Mouse (Mus musculus) forebrain, embryonic 14.5 days (tissue): ENCODE results near the gene Cyb5r1. TPM values are rescaled to one million over a fixed set of nuclear protein-coding genes. Genes with fewer than 3 reads are reported as not detected.
A peak's percentile ranks its signal among the peaks of the same experiment; 100 is the strongest.
"Not testable (repeated sequence)": the region's sequence is repeated elsewhere in the genome, so short reads cannot be mapped to it uniquely, and the experiment has no call there.

Source experiments
- ATAC-seq: fragments of 200-750 bp; cut with Nextera tagmentation; 2 replicates; pipeline ENCODE4 v1.8.0; 2017; ENCODE audit warnings: mild to moderate bottlenecking, moderate library complexity
- DNase-seq: peaks from one replicate; pipeline ENCODE4 v3.0.0-alpha.2; 2015; ENCODE audit warnings: low spot score
- H3K27ac ChIP-seq: fragments of 300-500 bp; sonication (generic); 2 replicates; pipeline ENCODE4 v1.5.1; 2014; ENCODE audit warnings: low read depth, mild to moderate bottlenecking, control low read depth, low read length, moderate library complexity
- H3K27me3 ChIP-seq: fragments of 300-500 bp; sonication (generic); replicated peaks from 2 replicates; pipeline ENCODE4 v1.6.1; 2014; ENCODE audit warnings: low read length, control low read depth, mixed read lengths; ENCODE audit not compliant: control insufficient read depth, insufficient read depth
- H3K36me3 ChIP-seq: fragments of 300-500 bp; sonication (generic); 2 replicates; pipeline ENCODE4 v1.6.1; 2014; ENCODE audit warnings: low read length, control low read depth; ENCODE audit not compliant: control insufficient read depth, insufficient read depth
- H3K4me1 ChIP-seq: fragments of 300-500 bp; sonication (generic); 2 replicates; pipeline ENCODE4 v1.6.1; 2014; ENCODE audit warnings: antibody characterized with exemption, low read length, control low read depth; ENCODE audit not compliant: control insufficient read depth, insufficient read depth
- H3K4me2 ChIP-seq: fragments of 300-500 bp; sonication (generic); 2 replicates; pipeline ENCODE4 v1.6.1; 2014; ENCODE audit warnings: mild to moderate bottlenecking, control low read depth, low read length
- H3K4me3 ChIP-seq: fragments of 300-500 bp; sonication (generic); 2 replicates; pipeline ENCODE4 v1.5.1; 2014; ENCODE audit warnings: low read depth, low read length, control low read depth
- H3K9ac ChIP-seq: fragments of 300-500 bp; sonication (generic); 2 replicates; pipeline ENCODE4 v1.6.1; 2014; ENCODE audit warnings: mild to moderate bottlenecking, low read length, control low read depth, moderate library complexity
- H3K9me3 ChIP-seq: fragments of 300-500 bp; sonication (generic); replicated peaks from 2 replicates; pipeline ENCODE4 v1.6.1; 2016; ENCODE audit warnings: low read length, control low read depth, mixed read lengths; ENCODE audit not compliant: control insufficient read depth
- WGBS: fragments of 180-500 bp; shearing (Covaris S2); extraction: QIAGEN DNeasy Blood & Tissue Kit; methylation state at CpG from one replicate; pipeline ENCODE4 v1.1.7; 2014; 5-methylcytosine and 5-hydroxymethylcytosine counted together
- polyA plus RNA-seq: library from polyadenylated mRNA; unstranded; fragments of >200 nt; fragmentation: Nextera tagmentation; extraction: Ambion mirVana; gene quantifications from 2 replicates; pipeline ENCODE4 v1.2.1, GENCODE M21; 2014

The Cyb5r1 gene
- polyA plus RNA-seq, 1 experiment from 2014 or later, result 9.8 TPM

DNA sequence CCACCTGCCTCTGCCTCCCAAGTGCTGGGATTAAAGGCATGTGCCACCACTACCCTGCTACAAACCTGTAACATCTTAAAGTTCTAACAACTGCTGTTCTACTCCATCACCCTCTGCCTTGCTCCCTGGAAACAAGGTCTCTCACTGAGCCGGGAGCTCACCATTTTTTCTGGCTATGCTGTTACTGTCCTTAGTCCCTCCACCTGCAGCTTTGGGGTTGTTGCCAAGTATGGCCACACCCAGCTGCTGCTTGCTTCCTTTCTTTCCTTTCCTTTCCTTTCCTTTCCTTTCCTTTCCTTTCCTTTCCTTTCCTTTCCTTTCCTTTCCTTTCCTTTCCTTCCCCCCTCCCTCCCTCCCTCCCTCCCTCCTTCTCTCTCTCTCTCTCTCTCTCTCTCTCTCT, 37.9 kb downstream of the Cyb5r1 start:
- not testable (repeated sequence) for H3K4me2 ChIP-seq, H3K4me1 ChIP-seq, DNase-seq, H3K9me3 ChIP-seq, H3K4me3 ChIP-seq, H3K9ac ChIP-seq, H3K27me3 ChIP-seq, H3K27ac ChIP-seq, H3K36me3 ChIP-seq, ATAC-seq
- WGBS, result 80% methylated on average over 1 of the region's 1 CpGs

DNA sequence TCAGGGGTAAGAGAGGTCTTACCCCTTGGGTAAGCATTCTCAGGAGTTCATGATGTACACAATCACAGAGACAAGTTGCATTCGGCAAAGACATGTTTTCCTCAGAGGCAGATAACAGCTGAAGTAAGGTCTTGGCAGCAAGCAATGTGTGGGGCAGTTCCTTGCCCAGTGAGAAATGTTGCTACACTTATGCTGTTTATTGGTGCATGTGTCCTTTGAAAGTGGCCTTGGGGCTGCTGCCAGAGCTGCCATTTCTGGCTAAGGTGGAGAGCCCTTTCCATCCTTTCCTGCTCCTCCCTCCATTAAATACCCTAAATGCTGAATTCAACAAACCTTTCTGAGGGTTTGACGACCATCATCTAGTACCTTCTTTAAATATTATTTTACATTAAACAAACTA, 40.1 kb downstream of the Cyb5r1 start:
- no peak overlapping the region for H3K4me2 ChIP-seq
- H3K9me3 ChIP-seq, result no peaks in the 10 kb centered on the region
- H3K36me3 ChIP-seq, result no peaks in the 10 kb centered on the region
- no peak for ATAC-seq
- no peak overlapping the region for H3K9ac ChIP-seq
- no peaks in the 10 kb centered on the region for H3K4me1 ChIP-seq
- no peak overlapping the region for H3K4me3 ChIP-seq
- 91% methylated on average over 2 of the region's 2 CpGs for WGBS
- DNase-seq, result no peak
- no peaks in the 10 kb centered on the region for H3K27me3 ChIP-seq
- no peak overlapping the region for H3K27ac ChIP-seq

DNA sequence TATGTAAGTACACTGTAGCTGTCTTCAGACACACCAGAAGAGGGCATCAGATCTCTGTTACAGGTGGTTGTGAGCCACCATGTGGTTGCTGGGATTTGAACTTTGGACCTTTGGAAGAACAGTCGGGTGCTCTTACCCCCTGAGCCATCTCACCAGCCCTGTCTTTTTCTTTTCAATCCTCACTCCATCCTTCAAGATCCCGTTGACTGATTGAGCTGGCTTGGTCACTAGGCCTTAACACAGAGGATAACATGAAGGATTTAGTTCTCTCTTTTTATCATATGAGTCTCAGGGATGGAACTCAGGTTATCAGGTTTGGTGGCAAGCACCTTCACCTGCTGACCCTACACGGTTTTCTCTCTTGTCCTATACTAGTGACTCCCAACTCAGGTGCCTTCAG, 43.2 kb downstream of the Cyb5r1 start:
- DNase-seq, H3K9me3 ChIP-seq, ATAC-seq, H3K36me3 ChIP-seq, H3K4me2 ChIP-seq, H3K27ac ChIP-seq, H3K9ac ChIP-seq, H3K4me1 ChIP-seq, H3K4me3 ChIP-seq, H3K27me3 ChIP-seq: not testable (repeated sequence)
- 59% methylated on average over 3 of the region's 3 CpGs for WGBS

DNA sequence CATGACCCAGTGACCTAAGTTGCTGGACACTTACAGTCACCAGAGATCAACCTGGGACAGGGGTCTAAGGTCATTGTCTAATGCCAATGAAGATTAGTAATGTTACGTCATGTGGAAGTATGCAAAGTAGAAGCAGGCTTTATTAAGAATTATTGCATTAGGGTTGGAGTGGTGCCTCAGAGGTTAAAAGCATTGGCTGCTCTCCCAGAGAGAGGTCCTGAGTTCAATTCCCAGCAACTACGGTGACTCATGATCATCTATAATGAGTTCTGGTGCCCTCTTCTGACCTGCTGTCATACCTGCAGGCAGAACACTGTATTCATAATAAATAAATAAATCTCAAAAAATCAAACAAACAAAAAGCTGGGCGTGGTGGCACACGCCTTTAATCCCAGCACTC, 44.8 kb downstream of the Cyb5r1 start:
- Histone ChIP-seq H3K4me2 (no peak overlapping the region), H3K9ac (no peak overlapping the region), H3K27ac (no peak overlapping the region), H3K4me3 (no peak overlapping the region), H3K9me3 (no peaks in the 10 kb centered on the region), H3K36me3 (no peaks in the 10 kb centered on the region), H3K4me1 (peaks cover 3% of the 10 kb centered on the region), H3K27me3 (0 out of 2 replicates have a peak, but pooled peaks cover 3% of the 10 kb centered on the region)
- no peak for DNase-seq
- WGBS, result 92% methylated on average over 4 of the region's 4 CpGs
- ATAC-seq, result no peak

DNA sequence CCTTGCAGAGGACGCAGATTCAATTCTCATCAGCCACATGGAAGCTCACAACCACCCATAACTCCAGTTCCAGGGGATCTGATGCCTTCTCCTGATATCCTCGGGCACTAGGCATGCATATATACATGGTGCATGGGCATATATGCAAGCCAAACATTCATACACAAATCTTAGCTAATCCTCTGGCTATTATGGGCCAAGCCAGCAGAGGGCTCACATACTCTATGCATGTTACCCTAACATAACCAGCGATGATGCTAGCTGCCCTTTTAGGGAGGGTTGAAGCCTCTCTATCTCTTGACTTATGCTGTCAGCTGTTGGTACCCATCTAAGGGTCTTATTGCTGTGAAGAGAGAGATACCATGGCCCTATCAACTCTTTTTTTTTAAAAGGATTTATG, 45.6 kb downstream of the Cyb5r1 start:
- H3K36me3 ChIP-seq, result no peaks in the 10 kb centered on the region
- H3K4me2 ChIP-seq, result no peak overlapping the region
- H3K27ac ChIP-seq, result no peak overlapping the region
- ATAC-seq (no peak), DNase-seq (peak; percentile 52)
- peaks cover 3% of the 10 kb centered on the region for H3K4me1 ChIP-seq
- no peak overlapping the region for H3K4me3 ChIP-seq
- no peaks in the 10 kb centered on the region for H3K9me3 ChIP-seq
- H3K9ac ChIP-seq, result no peak overlapping the region
- H3K27me3 ChIP-seq, result 0 out of 2 replicates have a peak, but pooled peaks cover 3% of the 10 kb centered on the region
- WGBS, result 47% methylated on average over 3 of the region's 3 CpGs

DNA sequence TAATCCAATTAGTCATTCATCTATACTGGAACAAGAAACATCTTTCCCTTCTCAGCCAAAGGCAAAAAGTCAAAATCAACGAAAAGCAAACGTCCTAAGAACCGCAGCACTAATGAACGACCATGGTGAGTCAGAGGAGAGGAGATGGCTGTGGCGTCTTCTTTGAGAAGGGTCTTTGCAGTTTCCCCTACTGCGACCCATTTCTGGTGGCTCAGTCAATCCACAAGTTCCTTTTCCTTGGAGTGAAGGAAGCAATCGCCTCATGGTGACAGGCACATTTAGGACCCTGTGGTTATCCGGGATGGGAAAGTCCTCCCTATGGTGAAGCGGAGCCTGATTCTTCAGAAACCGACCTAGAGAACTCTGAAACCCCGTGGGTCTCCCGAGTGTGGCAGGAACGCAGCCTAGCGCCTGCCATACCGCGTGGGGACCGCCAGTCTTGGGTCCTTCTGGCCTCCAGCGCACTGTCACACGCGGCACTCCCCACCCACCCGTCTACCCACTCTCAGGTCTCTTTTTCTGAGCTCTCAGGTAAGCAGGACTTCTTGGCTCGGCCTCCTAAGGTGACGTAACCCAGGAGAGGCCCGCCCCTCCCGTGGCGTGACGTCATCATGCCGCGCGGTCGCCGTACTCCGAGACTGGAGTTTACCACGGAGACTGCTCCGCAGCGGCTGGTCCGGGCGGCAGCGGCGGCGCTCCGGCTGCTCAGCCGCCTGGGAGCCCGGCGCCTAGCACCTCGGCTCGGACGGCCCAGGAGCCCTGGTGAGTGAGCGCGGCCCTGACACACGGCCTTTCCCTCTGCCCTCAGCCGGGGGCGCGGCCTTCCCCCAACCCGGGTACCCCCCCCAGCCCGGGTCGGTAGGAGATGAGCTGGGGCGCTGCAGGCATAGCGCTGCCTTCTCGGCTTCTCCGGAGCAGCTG, 49.8 kb downstream of the Cyb5r1 start, which contains the start of gene Klhl12:
TSS of gene Klhl12 (plus strand) at position 628 of the 921 bp plus-strand sequence.
- under 1% methylated on average over 61 of the region's 61 CpGs for WGBS
- peak within 1 kb of the TSS; percentile 92 for H3K4me3 ChIP-seq
- no peaks in the 10 kb centered on the region for H3K9me3 ChIP-seq
- H3K27ac ChIP-seq, result peak within 1 kb of the TSS; percentile 63
- H3K9ac ChIP-seq, result peak within 1 kb of the TSS; percentile 87
- H3K4me2 ChIP-seq, result peak within 1 kb of the TSS; percentile 53
- H3K4me1 ChIP-seq, result peaks cover 3% of the 10 kb centered on the region
- 0 out of 2 replicates have a peak, but pooled peaks cover 3% of the 10 kb centered on the region for H3K27me3 ChIP-seq
- DNase-seq (peak; percentile 91), ATAC-seq (peak; percentile 96)
- peaks cover 9% of the 10 kb centered on the region; the same call in 1 of the 2 replicates for H3K36me3 ChIP-seq

DNA sequence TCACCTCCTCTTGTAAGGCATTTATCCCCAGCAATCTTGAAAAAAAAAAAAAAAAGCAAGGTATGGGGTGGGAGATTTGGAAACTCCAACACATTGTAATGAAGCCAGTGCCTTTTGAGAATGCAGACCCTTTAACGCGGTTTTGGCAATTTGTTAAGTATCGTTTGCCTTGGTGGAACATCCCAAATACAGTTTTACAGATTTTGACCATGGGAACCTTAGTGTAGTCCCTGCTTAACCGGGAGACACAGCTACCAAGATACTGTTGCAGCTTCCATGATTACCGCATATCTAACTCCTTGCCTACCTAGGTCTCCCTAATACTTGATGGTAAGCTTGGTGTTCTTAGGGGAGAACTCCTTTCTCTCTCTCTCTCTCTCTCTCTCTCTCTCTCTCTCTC, 50.7 kb downstream of the Cyb5r1 start:
- Histone ChIP-seq H3K9me3 (no peaks in the 10 kb centered on the region), H3K4me2 (peak overlapping the region; percentile 53), H3K4me1 (peaks cover 3% of the 10 kb centered on the region), H3K27ac (no peak overlapping the region), H3K27me3 (0 out of 2 replicates have a peak, but pooled peaks cover 3% of the 10 kb centered on the region), H3K9ac (peak overlapping the region; percentile 87), H3K36me3 (peaks cover 12% of the 10 kb centered on the region; the same call in 1 of the 2 replicates), H3K4me3 (peak overlapping the region; percentile 92)
- no peak for ATAC-seq
- no peak for DNase-seq
- WGBS, result 29% methylated on average over 5 of the region's 5 CpGs

DNA sequence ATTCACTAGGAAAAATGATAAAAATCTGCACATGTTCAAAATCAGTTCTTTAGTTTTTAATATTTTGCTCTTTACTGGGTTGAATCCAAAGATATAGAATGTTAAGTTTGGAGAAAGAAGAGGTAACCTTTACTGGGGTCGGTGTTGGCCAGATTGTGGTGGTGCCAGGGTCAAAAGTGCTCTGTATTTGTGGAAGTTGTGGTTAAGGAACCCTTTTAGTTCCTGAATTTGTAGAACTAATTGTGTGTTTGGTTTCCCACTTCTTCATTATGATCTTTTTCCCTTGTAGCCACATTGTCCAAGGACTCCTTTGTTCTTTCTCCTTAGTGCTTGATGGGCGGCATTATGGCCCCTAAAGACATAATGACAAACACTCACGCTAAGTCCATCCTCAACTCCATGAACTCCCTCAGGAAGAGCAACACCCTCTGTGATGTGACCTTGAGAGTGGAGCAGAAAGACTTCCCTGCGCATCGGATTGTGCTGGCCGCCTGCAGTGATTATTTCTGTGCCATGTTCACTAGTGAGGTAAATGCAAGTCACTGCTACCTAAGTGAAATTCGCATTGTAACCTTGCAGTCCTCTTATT, 52.9 kb downstream of the Cyb5r1 start:
- Histone ChIP-seq H3K4me2 (no peak overlapping the region), H3K27me3 (0 out of 2 replicates have a peak, but pooled peaks cover 3% of the 10 kb centered on the region), H3K36me3 (peaks cover 30% of the 10 kb centered on the region; the same call in 1 of the 2 replicates), H3K4me3 (no peak overlapping the region), H3K9me3 (no peaks in the 10 kb centered on the region), H3K27ac (no peak overlapping the region), H3K4me1 (peaks cover 3% of the 10 kb centered on the region), H3K9ac (no peak overlapping the region)
- WGBS, result 91% methylated on average over 7 of the region's 7 CpGs
- ATAC-seq (no peak), DNase-seq (no peak)
